Mouse (Mus musculus): ENCODE measurements around the gene Prdx2.

GRCm38 (mm10) chr8:84978248-84978940 is 9.0 kb downstream of the Prdx2 start, which contains the start of gene Junb:
- no peak for TF ChIP-seq CTCF (IDR thresholded peaks at IDR 0.05; ENCODE audit: low read depth)
- peak; percentile 74 for TF ChIP-seq EP300 (optimal IDR thresholded peaks at IDR 0.05)

Data from stomach, postnatal 0 days (tissue).